Mouse (Mus musculus): Measurements from ENCODE around the gene Gm17018.

DNA sequence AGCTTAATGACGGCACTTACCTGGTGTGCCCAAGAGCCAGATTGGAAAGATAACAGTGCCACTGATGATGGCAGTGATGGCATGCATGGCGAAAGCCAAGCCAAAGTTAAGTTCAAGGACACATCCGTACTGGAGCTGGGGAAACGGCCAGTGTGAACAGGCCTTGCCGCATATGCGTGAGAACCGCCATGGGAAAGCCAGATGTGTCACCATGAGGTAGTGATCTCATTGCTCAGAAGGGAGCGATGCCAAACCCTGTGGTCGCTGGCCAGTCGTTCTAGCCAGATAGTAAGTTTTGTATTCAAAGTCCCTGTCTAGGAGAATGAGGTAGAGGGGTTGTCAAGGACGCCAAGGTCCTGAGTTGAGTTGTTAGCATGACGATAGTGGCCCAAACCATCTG is 44.2 kb upstream of the Gm17018 start:
- TF ChIP-seq CTCF (IDR thresholded peaks at IDR 0.05) (no peak), EP300 (IDR thresholded peaks at IDR 0.05; ENCODE audit: insufficient read depth, low read depth, low read length) (no peak)

Measured in heart, adult 2 months (tissue).